In genomic region chr10:81426897-81427296, GRCm38 (mm10) we compare ENCODE assay signal across 8 mouse cellular contexts. TPM values are rescaled to one million over a fixed set of nuclear protein-coding genes. Genes with fewer than 3 reads are reported as not detected.
DNase-seq lines count a peak whose midpoint lies in the region; ATAC-seq and TF ChIP-seq lines count a peak whose summit lies in the region.

No protein-coding gene starts in this region.

- peaks cover 3% of the 10 kb centered on the region; the same call in 1 of the 2 replicates for H3K27me3 ChIP-seq in thymus, adult 2 months (ENCODE audit: control insufficient read depth, insufficient read depth, low read length)
- no peaks in the 10 kb centered on the region for H3K27me3 ChIP-seq in kidney, adult 2 months (replicated peaks; ENCODE audit: control insufficient read depth, insufficient read depth, low read length)
- H3K27me3 ChIP-seq in liver, embryonic 11.5 days (replicated peaks; ENCODE audit: control insufficient read depth, insufficient read depth, low read length): peaks cover 68% of the 10 kb centered on the region
- H3K27me3 ChIP-seq in midbrain, postnatal 0 days (ENCODE audit: insufficient read depth, low read length): no peaks in the 10 kb centered on the region

- no peak for TF ChIP-seq POLR2A in thymus, adult 2 months (IDR thresholded peaks at IDR 0.05; ENCODE audit: control insufficient read depth, extremely low read depth, insufficient read depth, low read length, poor library complexity)
- TF ChIP-seq POLR2A in cortical plate, adult 2 months (IDR thresholded peaks at IDR 0.05; ENCODE audit: extremely low read depth, insufficient read depth, low read length): no peak
- TF ChIP-seq POLR2A in kidney, adult 2 months (IDR thresholded peaks at IDR 0.05; ENCODE audit: low read depth, low read length): no peak

- H3K9me3 ChIP-seq in liver, embryonic 11.5 days (ENCODE audit: control insufficient read depth, low read length): no peaks in the 10 kb centered on the region
- H3K9me3 ChIP-seq in midbrain, postnatal 0 days (ENCODE audit: low read length): no peaks in the 10 kb centered on the region

- peak overlapping the region; percentile 23 for H3K4me3 ChIP-seq in thymus, adult 2 months (ENCODE audit: control insufficient read depth, insufficient read depth, low read length)
- H3K4me3 ChIP-seq in cortical plate, adult 2 months (ENCODE audit: insufficient read depth, low read length): peak overlapping the region; percentile 80
- peak overlapping the region; percentile 85 for H3K4me3 ChIP-seq in kidney, adult 2 months (ENCODE audit: insufficient read depth, low read depth, low read length)
- H3K4me3 ChIP-seq in liver, embryonic 11.5 days (ENCODE audit: low read depth, low read length): peak overlapping the region; percentile 45
- peak overlapping the region; percentile 40 for H3K4me3 ChIP-seq in midbrain, postnatal 0 days (ENCODE audit: low read depth, low read length)

- peak; percentile 19 for DNase-seq in thymus, adult 2 months
- DNase-seq in thymus, postnatal 25 days: no peak
- DNase-seq in heart, adult 9 months (ENCODE audit: low spot score in 2 of 2): peak; percentile 67 to 71
- peak; percentile 83 for DNase-seq in kidney, adult 2 months
- peak; percentile 55 for DNase-seq in liver, embryonic 11.5 days (ENCODE audit: low spot score)
- DNase-seq in midbrain, postnatal 0 days (ENCODE audit: low spot score): no peak
- DNase-seq in urinary bladder, postnatal 25 days (ENCODE audit: low spot score): peak; percentile 73

- H3K4me1 ChIP-seq in thymus, adult 2 months (replicated peaks; ENCODE audit: control insufficient read depth, insufficient read depth, low read length): peaks cover 29% of the 10 kb centered on the region
- H3K4me1 ChIP-seq in cortical plate, adult 2 months (ENCODE audit: control insufficient read depth, insufficient read depth, low read length): peaks cover 7% of the 10 kb centered on the region; the same call in 1 of the 2 replicates
- peaks cover 37% of the 10 kb centered on the region for H3K4me1 ChIP-seq in kidney, adult 2 months (ENCODE audit: control insufficient read depth, insufficient read depth, low read length)
- H3K4me1 ChIP-seq in liver, embryonic 11.5 days (replicated peaks; ENCODE audit: control insufficient read depth, insufficient read depth, low read length): peaks cover 18% of the 10 kb centered on the region
- peaks cover 19% of the 10 kb centered on the region; the same call in 1 of the 2 replicates for H3K4me1 ChIP-seq in midbrain, postnatal 0 days (ENCODE audit: insufficient read depth, low read length)

- no peaks in the 10 kb centered on the region for H3K36me3 ChIP-seq in thymus, adult 2 months (ENCODE audit: control insufficient read depth, insufficient read depth, low read length)
- no peaks in the 10 kb centered on the region for H3K36me3 ChIP-seq in kidney, adult 2 months (ENCODE audit: control insufficient read depth, insufficient read depth, low read length)
- no peaks in the 10 kb centered on the region for H3K36me3 ChIP-seq in liver, embryonic 11.5 days (ENCODE audit: control insufficient read depth, insufficient read depth, low read length)
- H3K36me3 ChIP-seq in midbrain, postnatal 0 days (ENCODE audit: insufficient read depth, low read length): no peaks in the 10 kb centered on the region

- peak overlapping the region; percentile 18 for H3K9ac ChIP-seq in liver, embryonic 11.5 days (ENCODE audit: low read depth, low read length)
- peak overlapping the region; percentile 48; the same call in 1 of the 2 replicates for H3K9ac ChIP-seq in midbrain, postnatal 0 days (replicated peaks; ENCODE audit: low read length, poor library complexity, severe bottlenecking)

- ATAC-seq in liver, embryonic 11.5 days (replicated peaks; ENCODE audit: low FRiP score): no peak
- ATAC-seq in midbrain, postnatal 0 days (ENCODE audit: low FRiP score): no peak

- no peak overlapping the region for H3K27ac ChIP-seq in thymus, adult 2 months (ENCODE audit: control insufficient read depth, insufficient read depth, low read length)
- peak overlapping the region; percentile 85 for H3K27ac ChIP-seq in cortical plate, adult 2 months (ENCODE audit: insufficient read depth, low read length)
- H3K27ac ChIP-seq in kidney, adult 2 months (ENCODE audit: insufficient read depth, low read depth, low read length): peak overlapping the region; percentile 94
- no peak overlapping the region for H3K27ac ChIP-seq in liver, embryonic 11.5 days (ENCODE audit: low read depth, low read length)
- no peak overlapping the region for H3K27ac ChIP-seq in midbrain, postnatal 0 days (ENCODE audit: low read depth, low read length)

- H3K4me2 ChIP-seq in liver, embryonic 11.5 days: peak overlapping the region; percentile 54
- H3K4me2 ChIP-seq in midbrain, postnatal 0 days (ENCODE audit: low read depth, low read length, poor library complexity, severe bottlenecking): peak overlapping the region; percentile 88

- no peak for TF ChIP-seq CTCF in thymus, adult 2 months (IDR thresholded peaks at IDR 0.05; ENCODE audit: borderline replicate concordance, control insufficient read depth, extremely low read depth, insufficient read depth, low read length, poor library complexity)
- TF ChIP-seq CTCF in cortical plate, adult 2 months (IDR thresholded peaks at IDR 0.05; ENCODE audit: extremely low read depth, insufficient read depth, low read length): no peak
- no peak for TF ChIP-seq CTCF in kidney, adult 2 months (conservative IDR thresholded peaks at IDR 0.05; ENCODE audit: insufficient read depth, insufficient read length, low read depth, low read length)
- TF ChIP-seq CTCF in midbrain, postnatal 0 days (IDR thresholded peaks at IDR 0.05): no peak

- WGBS in thymus, adult 2 months: under 1% methylated on average over 37 of the region's 38 CpGs
- WGBS in kidney, adult 2 months: under 1% methylated on average over 33 of the region's 38 CpGs
- WGBS in liver, embryonic 11.5 days: 1% methylated on average over 38 of the region's 38 CpGs
- 3% methylated on average over 34 of the region's 38 CpGs for WGBS in midbrain, postnatal 0 days

RNA-seq across cellular contexts. Expression of gene Nfic, which starts 28.5 kb away (rescaled TPM):
- 26.3 and 26.7 TPM in 2 replicates for polyA plus RNA-seq in thymus, adult 2 months (2012; rRNA removed)
- polyA plus RNA-seq in cortical plate, adult 2 months (2012; rRNA removed): 52.2 and 54.5 TPM in 2 replicates
- 64.7 and 82.5 TPM in 2 replicates for polyA plus RNA-seq in kidney, adult 2 months (2012; rRNA removed)
- 15.4 and 21.4 TPM in 2 replicates for polyA plus RNA-seq in liver, embryonic 11.5 days (2014; fragmentation: Nextera tagmentation; extraction: Ambion mirVana)
- 16.2 and 17.4 TPM in 2 replicates for total RNA-seq in midbrain, postnatal 0 days (2014; rRNA removed)
- 19.1 and 21.3 TPM in 2 replicates for polyA plus RNA-seq in midbrain, postnatal 0 days (2015; fragmentation: Nextera tagmentation; extraction: Ambion mirVana)

RNA-seq across cellular contexts. Expression of gene Smim24, which starts 34.0 kb away (rescaled TPM):
- polyA plus RNA-seq in thymus, adult 2 months (2012; rRNA removed): 49.7 and 51.1 TPM in 2 replicates
- 2.5 and 3.0 TPM in 2 replicates for polyA plus RNA-seq in cortical plate, adult 2 months (2012; rRNA removed)
- polyA plus RNA-seq in kidney, adult 2 months (2012; rRNA removed): 693 and 694 TPM in 2 replicates
- polyA plus RNA-seq in liver, embryonic 11.5 days (2014; fragmentation: Nextera tagmentation; extraction: Ambion mirVana): 3.8 and 4.5 TPM in 2 replicates
- total RNA-seq in midbrain, postnatal 0 days (2014; rRNA removed): 1.5 and 1.7 TPM in 2 replicates
- polyA plus RNA-seq in midbrain, postnatal 0 days (2015; fragmentation: Nextera tagmentation; extraction: Ambion mirVana): 1.1 and 2.0 TPM in 2 replicates

RNA-seq across cellular contexts. Expression of gene Gm48552, which starts 38.1 kb away (rescaled TPM):
- 7.5 and 8.4 TPM in 2 replicates for polyA plus RNA-seq in thymus, adult 2 months (2012; rRNA removed)
- 6.8 and 7.8 TPM in 2 replicates for polyA plus RNA-seq in cortical plate, adult 2 months (2012; rRNA removed)
- 1.0 and 2.8 TPM in 2 replicates for polyA plus RNA-seq in kidney, adult 2 months (2012; rRNA removed)
- polyA plus RNA-seq in liver, embryonic 11.5 days (2014; fragmentation: Nextera tagmentation; extraction: Ambion mirVana): 0.62 and 0.67 TPM in 2 replicates
- total RNA-seq in midbrain, postnatal 0 days (2014; rRNA removed): 6.6 TPM in 1 of 2 replicates, not detected in the other
- polyA plus RNA-seq in midbrain, postnatal 0 days (2015; fragmentation: Nextera tagmentation; extraction: Ambion mirVana): 1.6 and 3.9 TPM in 2 replicates

RNA-seq across cellular contexts. Expression of gene Gm48551, which starts 42.6 kb away (rescaled TPM):
- polyA plus RNA-seq in thymus, adult 2 months (2012; rRNA removed): 4.1 and 5.3 TPM in 2 replicates
- 5.8 and 5.9 TPM in 2 replicates for polyA plus RNA-seq in cortical plate, adult 2 months (2012; rRNA removed)
- 2.1 and 2.3 TPM in 2 replicates for polyA plus RNA-seq in kidney, adult 2 months (2012; rRNA removed)
- polyA plus RNA-seq in liver, embryonic 11.5 days (2014; fragmentation: Nextera tagmentation; extraction: Ambion mirVana): 1.3 and 1.9 TPM in 2 replicates
- total RNA-seq in midbrain, postnatal 0 days (2014; rRNA removed): 0.88 and 2.7 TPM in 2 replicates
- polyA plus RNA-seq in midbrain, postnatal 0 days (2015; fragmentation: Nextera tagmentation; extraction: Ambion mirVana): 5.8 and 10.2 TPM in 2 replicates

RNA-seq across cellular contexts. Expression of gene Dohh, which starts 42.7 kb away (rescaled TPM):
- polyA plus RNA-seq in thymus, adult 2 months (2012; rRNA removed): 119 and 123 TPM in 2 replicates
- polyA plus RNA-seq in cortical plate, adult 2 months (2012; rRNA removed): 106 and 108 TPM in 2 replicates
- polyA plus RNA-seq in kidney, adult 2 months (2012; rRNA removed): 60.6 and 79.8 TPM in 2 replicates
- 97.4 and 99.3 TPM in 2 replicates for polyA plus RNA-seq in liver, embryonic 11.5 days (2014; fragmentation: Nextera tagmentation; extraction: Ambion mirVana)
- 120 and 132 TPM in 2 replicates for total RNA-seq in midbrain, postnatal 0 days (2014; rRNA removed)
- polyA plus RNA-seq in midbrain, postnatal 0 days (2015; fragmentation: Nextera tagmentation; extraction: Ambion mirVana): 95.8 and 115 TPM in 2 replicates

Comparison
In these comparisons a context has a peak if more than half of its experiments do, and no peak if none do; other contexts are left out.
1. DNase-seq: peak in thymus, adult 2 months (single experiment), heart, adult 9 months (2 of 2), kidney, adult 2 months (single experiment), liver, embryonic 11.5 days (single experiment) and urinary bladder, postnatal 25 days (single experiment); none in thymus, postnatal 25 days (single experiment) and midbrain, postnatal 0 days (single experiment).
2. H3K27ac ChIP-seq: peak in cortical plate, adult 2 months (single experiment) and kidney, adult 2 months (single experiment); none in thymus, adult 2 months (single experiment), liver, embryonic 11.5 days (single experiment) and midbrain, postnatal 0 days (single experiment).
3. H3K4me3 ChIP-seq: peak in every context shown above with its lines; median percentile 85 in kidney, adult 2 months; 80 in cortical plate, adult 2 months; 45 in liver, embryonic 11.5 days; 40 in midbrain, postnatal 0 days; 23 in thymus, adult 2 months.
4. RNA of gene Smim24, which starts 34.0 kb away (polyA plus RNA-seq): 693 to 694 TPM in kidney, adult 2 months; 49.7 to 51.1 TPM in thymus, adult 2 months, 3.8 to 4.5 TPM in liver, embryonic 11.5 days, 2.5 to 3.0 TPM in cortical plate, adult 2 months and 1.1 to 2.0 TPM in midbrain, postnatal 0 days; every median in the first group is over 10 times any median in the second.